ENCODE assay signal across 11 mouse cellular contexts in genomic region chrX:36839391-36839790, GRCm38 (mm10). TPM values are rescaled to one million over a fixed set of nuclear protein-coding genes. Genes with fewer than 3 reads are reported as not detected.
DNase-seq lines count a peak whose midpoint lies in the region; TF ChIP-seq lines count a peak whose summit lies in the region.
"Had no signal": no experiment of that assay in that cellular context is flagged by ENCODE, and none has a peak within 500 bp of the region (broad histone marks: within the 10 kb centered on the region; RNA-seq: fewer than 3 reads in every experiment).

No protein-coding gene starts in this region.

- intact Hi-C loops in gastrocnemius, postnatal 14 days (cut with DNase I; ENCODE audit: low total_unique reads), result loop anchor here (10.0 kb wide), 1 partner anchor 65 kb away; the partner anchor contains the start of gene Nkrf
- intact Hi-C loops in gastrocnemius, postnatal 36 days (cut with DNase I), result loop anchor here (10.0 kb wide), 1 partner anchor 185 kb away; no protein-coding TSS in a partner anchor

- no peak for TF ChIP-seq CTCF in bone marrow macrophage, adult 2 months (IDR thresholded peaks at IDR 0.05; ENCODE audit: low read depth, low read length)

- no peak overlapping the region for H3K4me3 ChIP-seq in bone marrow macrophage, adult 2 months (ENCODE audit: insufficient read depth, low read length)
- H3K4me3 ChIP-seq: forebrain, embryonic 15.5 days; limb, embryonic 12.5 days; midbrain, embryonic 13.5 days had no signal

- H3K4me1 ChIP-seq in bone marrow macrophage, adult 2 months (ENCODE audit: control insufficient read depth, insufficient read depth, low read length), result peaks cover 29% of the 10 kb centered on the region
- H3K4me1 ChIP-seq: forebrain, embryonic 15.5 days; limb, embryonic 12.5 days had no signal

- TF ChIP-seq POLR2A in bone marrow macrophage, adult 2 months (IDR thresholded peaks at IDR 0.05; ENCODE audit: borderline replicate concordance, low read depth, low read length), result no peak

- peak overlapping the region; percentile 71 for H3K27ac ChIP-seq in bone marrow macrophage, adult 2 months (ENCODE audit: insufficient read depth, low read depth, low read length)
- H3K27ac ChIP-seq: forebrain, embryonic 15.5 days; limb, embryonic 12.5 days; midbrain, embryonic 13.5 days had no signal

- DNase-seq in gastrocnemius, postnatal 14 days, result peak; percentile 26
- DNase-seq in gastrocnemius, postnatal 36 days, result no peak
- DNase-seq in 416B (ENCODE audit: low read depth), result peak; percentile 45
- DNase-seq in kidney, postnatal 10 days, result peak; percentile 74
- no peak for DNase-seq in thymus, postnatal 36 days
- DNase-seq in urinary bladder, adult 18-20 months (ENCODE audit: low spot score in 2 of 2), result no peak
- DNase-seq in frontal cortex, postnatal 36 days (ENCODE audit: low spot score in 2 of 2), result no peak

RNA-seq across cellular contexts. Expression of gene Ube2a, which starts 34.3 kb away (rescaled TPM):
- 10 to 100 TPM; 36.8 to 38.6 TPM for total RNA-seq in gastrocnemius, postnatal 14 days (2021)
- total RNA-seq in gastrocnemius, postnatal 36 days (2021), result 10 to 100 TPM; 37.8 to 38.8 TPM
- polyA plus RNA-seq in bone marrow macrophage, adult 2 months (2012; ENCODE audit: insufficient read depth, insufficient read length, missing spikeins), result 72.7 and 93.4 TPM in 2 replicates

RNA-seq across cellular contexts. Expression of gene C330007P06Rik, which starts 34.5 kb away (rescaled TPM):
- 10 to 100 TPM; 11.3 to 11.7 TPM for total RNA-seq in gastrocnemius, postnatal 14 days (2021)
- total RNA-seq in gastrocnemius, postnatal 36 days (2021), result 10 to 100 TPM; 10.6 to 10.7 TPM
- 38.2 and 42.6 TPM in 2 replicates for polyA plus RNA-seq in bone marrow macrophage, adult 2 months (2012; ENCODE audit: insufficient read depth, insufficient read length, missing spikeins)

RNA-seq across cellular contexts. Expression of gene Slc25a5, which starts 43.9 kb away (rescaled TPM):
- total RNA-seq in gastrocnemius, postnatal 14 days (2021), result 100 to 1,000 TPM; 163 to 168 TPM
- total RNA-seq in gastrocnemius, postnatal 36 days (2021), result 10 to 100 TPM; 69.8 to 72.5 TPM
- polyA plus RNA-seq in bone marrow macrophage, adult 2 months (2012; ENCODE audit: insufficient read depth, insufficient read length, missing spikeins), result 259 and 263 TPM in 2 replicates

Comparison
In these comparisons a context has a peak if more than half of its experiments do, and no peak if none do; other contexts are left out.
1. DNase-seq: peak in gastrocnemius, postnatal 14 days (single experiment), 416B (single experiment) and kidney, postnatal 10 days (single experiment); none in gastrocnemius, postnatal 36 days (0 of 2), thymus, postnatal 36 days (0 of 2), urinary bladder, adult 18-20 months (0 of 2) and frontal cortex, postnatal 36 days (0 of 2).